Mouse (Mus musculus) embryonic facial prominence, embryonic 12.5 days (tissue): Measurements from ENCODE around the gene Qrich2. TPM values are rescaled to one million over a fixed set of nuclear protein-coding genes. Genes with fewer than 3 reads are reported as not detected.
"Not testable (repeated sequence)": the region's sequence is repeated elsewhere in the genome, so short reads cannot be mapped to it uniquely, and the experiment has no call there.

ENCODE experiments used
- ATAC-seq: fragments of 200-750 bp; cut with Nextera tagmentation; 2 replicates; pipeline ENCODE4 v1.8.0; 2017; ENCODE audit not compliant: insufficient number of reproducible peaks, insufficient read depth, low FRiP score, low TSS enrichment
- H3K27ac ChIP-seq: fragments of 300-500 bp; sonication (generic); 2 replicates; pipeline ENCODE4 v1.5.1; 2016; ENCODE audit warnings: mild to moderate bottlenecking
- H3K27me3 ChIP-seq: fragments of 300-500 bp; sonication (generic); 2 replicates; pipeline ENCODE4 v1.6.1; 2016; ENCODE audit warnings: mild to moderate bottlenecking, moderate library complexity
- H3K36me3 ChIP-seq: fragments of 300-500 bp; sonication (generic); 2 replicates; pipeline ENCODE4 v1.6.1; 2016; ENCODE audit warnings: mild to moderate bottlenecking
- H3K4me1 ChIP-seq: fragments of 300-500 bp; sonication (generic); 2 replicates; pipeline ENCODE4 v1.6.1; 2016
- H3K4me2 ChIP-seq: fragments of 300-500 bp; sonication (generic); replicated peaks from 2 replicates; pipeline ENCODE4 v1.6.1; 2016; ENCODE audit warnings: mild to moderate bottlenecking, moderate library complexity
- H3K4me3 ChIP-seq: fragments of 300-500 bp; sonication (generic); 2 replicates; pipeline ENCODE4 v1.5.1; 2016; ENCODE audit warnings: mild to moderate bottlenecking
- H3K9ac ChIP-seq: fragments of 300-500 bp; sonication (generic); 2 replicates; pipeline ENCODE4 v1.6.1; 2016; ENCODE audit warnings: mild to moderate bottlenecking, moderate library complexity
- H3K9me3 ChIP-seq: fragments of 300-500 bp; sonication (generic); 2 replicates; pipeline ENCODE4 v1.6.1; 2016; ENCODE audit warnings: mild to moderate bottlenecking, moderate library complexity
- WGBS: fragments of 180-500 bp; shearing (Covaris S2); methylation state at CpG from one replicate; pipeline ENCODE4 v1.1.7; 2016; 5-methylcytosine and 5-hydroxymethylcytosine counted together
- polyA plus RNA-seq: library from polyadenylated mRNA; unstranded; fragments of >200 nt; fragmentation: Nextera tagmentation; extraction: Ambion mirVana; gene quantifications from 2 replicates; pipeline ENCODE4 v1.2.1, GENCODE M21; 2016

The Qrich2 gene
- polyA plus RNA-seq, 1 experiment from 2014 or later: 0.14 TPM

DNA sequence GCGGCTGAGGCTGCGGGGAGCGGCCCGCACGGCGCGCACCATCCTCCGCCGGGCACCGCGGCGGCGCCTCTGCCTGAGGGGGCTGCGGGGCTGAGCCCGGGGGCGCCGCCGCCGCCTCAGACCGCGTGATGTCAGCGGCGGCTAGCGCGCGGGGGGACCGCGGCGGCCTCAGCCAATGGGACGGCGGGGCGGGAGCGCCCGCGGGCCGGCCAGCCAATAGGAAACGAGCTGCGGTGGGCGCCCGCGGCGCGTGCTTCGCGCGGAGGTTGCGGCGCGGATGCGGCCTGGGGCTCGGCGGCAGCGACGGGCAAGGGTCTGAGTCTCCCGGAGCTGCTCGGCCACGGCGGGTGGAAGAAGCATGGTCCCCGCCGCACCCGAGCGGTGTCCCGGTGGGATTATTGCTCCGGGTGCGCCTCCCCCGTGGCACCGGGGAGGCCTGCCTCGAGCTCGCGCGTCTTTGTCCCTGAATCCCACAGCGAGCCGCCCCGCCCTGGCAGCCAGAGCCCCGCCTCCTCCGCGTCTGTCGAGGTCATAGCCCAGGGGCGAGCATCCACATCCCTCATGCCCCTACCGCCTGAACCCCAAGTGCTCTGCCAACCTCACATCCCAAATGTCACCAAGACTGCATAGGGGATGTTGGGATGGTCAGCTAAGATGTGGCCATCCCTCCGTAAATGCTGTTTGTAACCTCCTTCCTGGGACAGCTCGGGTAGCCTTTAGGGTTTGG, 53.0 kb downstream of the Qrich2 start, which contains the start of gene Rnf157:
TSS of gene Rnf157 (minus strand) at position 129 of the 727 bp plus-strand sequence.
- ATAC-seq: peak; percentile 91
- Histone ChIP-seq H3K4me1 (peaks cover 27% of the 10 kb centered on the region), H3K27me3 (no peaks in the 10 kb centered on the region), H3K4me2 (peak within 1 kb of the TSS; percentile 99), H3K4me3 (peak within 1 kb of the TSS; percentile 74), H3K36me3 (no peaks in the 10 kb centered on the region), H3K9ac (peak within 1 kb of the TSS; percentile 92), H3K9me3 (no peaks in the 10 kb centered on the region), H3K27ac (peak within 1 kb of the TSS; percentile 77)
- WGBS: 2% methylated on average over 60 of the region's 82 CpGs

GRCm38 (mm10) chr11:116412028-116412827, 53.8 kb downstream of the Qrich2 start:
- H3K36me3 ChIP-seq: no peaks in the 10 kb centered on the region
- H3K4me3 ChIP-seq: peak overlapping the region; percentile 74
- peak; percentile 49; the same call in 1 of the 2 replicates for ATAC-seq
- WGBS: under 1% methylated on average over 66 of the region's 76 CpGs
- H3K9me3 ChIP-seq: no peaks in the 10 kb centered on the region
- peak overlapping the region; percentile 77 for H3K27ac ChIP-seq
- peak overlapping the region; percentile 92 for H3K9ac ChIP-seq
- no peaks in the 10 kb centered on the region for H3K27me3 ChIP-seq
- H3K4me1 ChIP-seq: peaks cover 19% of the 10 kb centered on the region
- peak overlapping the region; percentile 99 for H3K4me2 ChIP-seq

GRCm38 (mm10) chr11:116411582-116411981, 54.5 kb downstream of the Qrich2 start:
- 16% methylated on average over 6 of the region's 6 CpGs for WGBS
- no peak for ATAC-seq
- Histone ChIP-seq H3K27me3 (no peaks in the 10 kb centered on the region), H3K9ac (peak overlapping the region; percentile 92; the same call in 1 of the 2 replicates), H3K27ac (no peak overlapping the region), H3K4me1 (peaks cover 18% of the 10 kb centered on the region), H3K4me3 (peak overlapping the region; percentile 74), H3K9me3 (no peaks in the 10 kb centered on the region), H3K36me3 (no peaks in the 10 kb centered on the region), H3K4me2 (peak overlapping the region; percentile 99)

- not testable (repeated sequence) for H3K4me3 ChIP-seq, H3K36me3 ChIP-seq, ATAC-seq, H3K27me3 ChIP-seq, H3K27ac ChIP-seq, H3K9me3 ChIP-seq, H3K4me2 ChIP-seq, H3K9ac ChIP-seq
- H3K4me1 ChIP-seq: peaks cover 15% of the 10 kb centered on the region
- 86% methylated on average over 4 of the region's 4 CpGs for WGBS
Observed at GRCm38 (mm10) chr11:116410415-116410814, 55.6 kb downstream of the Qrich2 start.

DNA sequence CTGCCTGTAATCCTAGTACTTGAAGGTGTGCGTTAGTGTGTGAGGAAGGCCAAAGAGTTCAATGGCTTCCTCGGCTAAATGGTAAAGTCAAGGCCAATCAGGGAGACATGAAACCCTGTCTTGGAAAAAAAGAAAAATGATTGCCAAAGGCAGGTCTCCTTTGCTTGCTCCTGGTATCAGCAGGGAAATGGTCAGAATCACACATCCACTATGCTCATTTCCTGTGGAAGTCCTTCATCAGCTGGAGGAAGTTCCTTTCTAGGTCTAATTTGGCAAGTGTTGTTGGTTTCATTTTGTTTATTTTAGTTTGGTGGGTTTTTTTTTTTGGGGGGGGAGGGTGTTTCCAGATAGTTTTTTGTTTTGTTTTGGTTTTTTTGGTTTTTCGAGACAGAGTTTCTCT, 57.0 kb downstream of the Qrich2 start:
- no peaks in the 10 kb centered on the region for H3K9me3 ChIP-seq
- peaks cover 15% of the 10 kb centered on the region for H3K4me1 ChIP-seq
- H3K4me3 ChIP-seq: no peak overlapping the region
- H3K27me3 ChIP-seq: no peaks in the 10 kb centered on the region
- H3K27ac ChIP-seq: no peak overlapping the region
- WGBS: 80% methylated on average over 3 of the region's 3 CpGs
- peaks cover under 1% of the 10 kb centered on the region; the same call in 1 of the 2 replicates for H3K36me3 ChIP-seq
- no peak overlapping the region for H3K4me2 ChIP-seq
- no peak for ATAC-seq
- H3K9ac ChIP-seq: no peak overlapping the region

DNA sequence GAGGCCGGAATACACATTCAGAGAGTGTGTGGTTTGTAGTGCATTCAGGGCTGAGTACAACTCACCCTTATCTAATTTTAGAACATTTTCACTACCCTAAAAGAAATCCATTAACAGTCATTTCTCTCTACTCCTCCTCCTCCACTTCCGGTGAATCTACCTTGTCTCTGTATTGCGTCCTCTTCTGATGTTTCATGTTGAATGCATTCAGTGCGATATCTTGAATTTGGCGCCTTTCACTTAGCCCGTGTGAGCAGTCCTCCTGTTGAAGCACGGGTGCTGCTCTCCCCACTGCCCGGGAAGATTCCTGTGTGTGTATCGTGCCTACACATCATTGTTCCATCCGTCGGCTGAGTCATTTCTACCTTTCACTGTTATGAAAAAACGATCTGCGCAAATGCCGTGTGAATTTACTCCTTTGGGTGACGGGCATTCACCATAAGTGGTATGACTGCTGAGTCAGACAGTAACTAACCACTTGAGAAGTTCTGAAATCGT, 59.8 kb downstream of the Qrich2 start:
- Histone ChIP-seq H3K4me3 (no peak overlapping the region), H3K27ac (no peak overlapping the region), H3K36me3 (peaks cover 13% of the 10 kb centered on the region; the same call in 1 of the 2 replicates), H3K9ac (no peak overlapping the region), H3K27me3 (no peaks in the 10 kb centered on the region), H3K4me1 (no peaks in the 10 kb centered on the region), H3K4me2 (no peak overlapping the region), H3K9me3 (no peaks in the 10 kb centered on the region)
- ATAC-seq: no peak
- WGBS: 91% methylated on average over 16 of the region's 16 CpGs

GRCm38 (mm10) chr11:116405601-116406000, 60.4 kb downstream of the Qrich2 start:
- H3K27ac ChIP-seq: no peak overlapping the region
- H3K4me3 ChIP-seq: no peak overlapping the region
- no peak for ATAC-seq
- no peaks in the 10 kb centered on the region for H3K9me3 ChIP-seq
- no peaks in the 10 kb centered on the region for H3K4me1 ChIP-seq
- H3K4me2 ChIP-seq: no peak overlapping the region
- peaks cover 13% of the 10 kb centered on the region; the same call in 1 of the 2 replicates for H3K36me3 ChIP-seq
- 92% methylated on average over 4 of the region's 4 CpGs for WGBS
- H3K9ac ChIP-seq: no peak overlapping the region
- no peaks in the 10 kb centered on the region for H3K27me3 ChIP-seq

DNA sequence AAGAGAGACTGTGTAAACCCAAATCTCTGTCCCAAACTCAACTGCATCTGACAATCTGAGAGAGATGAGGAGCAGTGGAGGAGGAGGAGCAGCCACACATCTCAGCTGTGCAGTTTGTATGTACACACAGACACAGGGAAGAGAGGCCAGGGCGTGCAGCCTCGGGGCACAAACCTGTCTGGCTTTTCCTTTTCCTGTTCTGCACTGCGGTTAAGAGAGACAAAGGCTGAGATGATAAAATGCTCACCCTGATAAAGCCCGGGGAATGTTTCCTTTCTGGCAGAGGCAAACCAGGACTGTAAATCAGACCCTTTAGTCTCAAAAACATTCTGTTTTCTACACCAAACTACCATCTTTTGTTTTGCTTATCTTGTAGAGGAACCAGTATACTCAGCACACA, 65.5 kb downstream of the Qrich2 start:
- no peak for ATAC-seq
- no peaks in the 10 kb centered on the region for H3K9me3 ChIP-seq
- no peak overlapping the region for H3K4me2 ChIP-seq
- peaks cover 18% of the 10 kb centered on the region for H3K36me3 ChIP-seq
- H3K9ac ChIP-seq: no peak overlapping the region
- H3K4me1 ChIP-seq: no peaks in the 10 kb centered on the region
- 58% methylated on average over 4 of the region's 4 CpGs for WGBS
- H3K4me3 ChIP-seq: no peak overlapping the region
- 0 out of 2 replicates have a peak overlapping the region, but pooled peaks have one; percentile 11 for H3K27ac ChIP-seq
- H3K27me3 ChIP-seq: no peaks in the 10 kb centered on the region

- Histone ChIP-seq H3K9me3 (no peaks in the 10 kb centered on the region), H3K9ac (no peak overlapping the region), H3K4me1 (no peaks in the 10 kb centered on the region), H3K4me2 (no peak overlapping the region), H3K4me3 (no peak overlapping the region), H3K27me3 (no peaks in the 10 kb centered on the region), H3K36me3 (peaks cover 18% of the 10 kb centered on the region), H3K27ac (no peak overlapping the region)
- 89% methylated on average over 11 of the region's 11 CpGs for whole genome bisulfite sequencing
- no peak for ATAC-seq
Observed at GRCm38 (mm10) chr11:116398348-116398677, 67.7 kb downstream of the Qrich2 start.

- no peaks in the 10 kb centered on the region for H3K4me1 ChIP-seq
- H3K9ac ChIP-seq: no peak overlapping the region
- H3K36me3 ChIP-seq: peaks cover 13% of the 10 kb centered on the region
- H3K27me3 ChIP-seq: no peaks in the 10 kb centered on the region
- H3K27ac ChIP-seq: no peak overlapping the region
- no peak overlapping the region for H3K4me3 ChIP-seq
- no peak for ATAC-seq
- no peaks in the 10 kb centered on the region for H3K9me3 ChIP-seq
- no peak overlapping the region for H3K4me2 ChIP-seq
- WGBS: 75% methylated on average over 8 of the region's 8 CpGs
Observed at GRCm38 (mm10) chr11:116397517-116398347, 68.3 kb downstream of the Qrich2 start.

DNA sequence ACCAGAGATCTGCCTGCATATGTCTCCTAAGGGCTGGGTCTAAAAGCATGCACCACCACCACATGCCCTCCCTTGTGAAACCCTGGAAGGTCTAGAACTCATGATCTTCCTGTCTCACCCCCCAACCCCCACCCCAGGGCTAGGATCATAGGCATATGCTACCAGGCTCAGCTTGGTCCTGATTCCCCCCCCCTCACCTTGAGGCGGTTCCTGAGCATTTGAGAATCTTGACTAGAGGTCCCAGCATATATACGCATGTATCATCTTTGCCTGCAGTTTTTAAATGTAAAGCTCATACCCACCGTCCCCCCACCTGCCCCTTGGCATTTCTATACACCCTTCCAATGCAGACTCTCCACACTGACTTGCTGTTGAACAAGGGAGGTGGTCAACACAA, 69.1 kb downstream of the Qrich2 start:
- WGBS: 92% methylated on average over 3 of the region's 3 CpGs
- Histone ChIP-seq H3K4me2 (no peak overlapping the region), H3K4me1 (no peaks in the 10 kb centered on the region), H3K27ac (no peak overlapping the region), H3K9ac (no peak overlapping the region), H3K9me3 (no peaks in the 10 kb centered on the region), H3K27me3 (no peaks in the 10 kb centered on the region), H3K36me3 (peaks cover 13% of the 10 kb centered on the region), H3K4me3 (no peak overlapping the region)
- ATAC-seq: no peak
